Mouse (Mus musculus): ENCODE data around the gene Taok1. TPM values are rescaled to one million over a fixed set of nuclear protein-coding genes. Genes with fewer than 3 reads are reported as not detected.

Gene Taok1
- total and polyA plus RNA-seq, 2 experiments from 2014 or later = 30.8 to 87.4 TPM

DNA sequence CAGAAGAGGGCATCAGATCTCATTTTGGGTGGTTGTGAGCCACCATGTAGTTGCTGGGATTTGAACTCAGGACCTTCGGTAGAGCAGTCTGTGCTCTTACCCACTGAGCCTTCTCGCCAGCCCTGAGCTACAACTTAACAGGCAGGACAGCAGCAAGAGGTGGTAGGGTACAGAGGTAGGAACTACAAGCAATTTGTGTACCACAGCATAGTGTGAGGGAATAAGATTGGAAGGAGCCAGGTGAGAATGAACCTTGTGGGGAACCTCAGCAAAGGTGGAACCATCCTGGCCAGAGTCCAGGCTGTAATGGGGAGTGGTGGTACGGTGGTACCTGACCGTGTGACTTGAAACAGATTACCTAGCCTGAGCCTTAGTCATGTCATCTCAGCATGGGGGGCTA lies 105.6 kb downstream of the Taok1 start:
- ATAC-seq = no peak
- no peak overlapping the region for H3K4me2 ChIP-seq (ENCODE audit: low read depth)
- no peaks in the 10 kb centered on the region for H3K9me3 ChIP-seq (ENCODE audit: low read length)
- no peak overlapping the region for H3K9ac ChIP-seq
- H3K4me3 ChIP-seq (ENCODE audit: low read depth, low read length) = no peak overlapping the region
- H3K36me3 ChIP-seq (ENCODE audit: insufficient read depth) = peaks cover 65% of the 10 kb centered on the region
- TF ChIP-seq CTCF (IDR thresholded peaks at IDR 0.05; ENCODE audit: low read depth) = no peak
- DNase-seq = no peak
- H3K27ac ChIP-seq (ENCODE audit: low read depth, low read length) = no peak overlapping the region
- no peaks in the 10 kb centered on the region for H3K4me1 ChIP-seq (ENCODE audit: insufficient read depth)
- 90% methylated on average over 4 of the region's 4 CpGs for whole genome bisulfite sequencing
- no peaks in the 10 kb centered on the region for H3K27me3 ChIP-seq (ENCODE audit: insufficient read depth, low read length)

GRCm38 (mm10) chr11:77501392-77501791 lies 106.2 kb downstream of the Taok1 start:
- DNase-seq (peak; percentile 89), ATAC-seq (peak; percentile 72)
- Histone ChIP-seq H3K9ac (no peak overlapping the region), H3K4me3 (ENCODE audit: low read depth, low read length) (no peak overlapping the region), H3K27me3 (ENCODE audit: insufficient read depth, low read length) (no peaks in the 10 kb centered on the region), H3K27ac (ENCODE audit: low read depth, low read length) (0 out of 2 replicates have a peak overlapping the region, but pooled peaks have one; percentile 36), H3K4me2 (ENCODE audit: low read depth) (no peak overlapping the region), H3K9me3 (ENCODE audit: low read length) (no peaks in the 10 kb centered on the region), H3K4me1 (ENCODE audit: insufficient read depth) (no peaks in the 10 kb centered on the region), H3K36me3 (ENCODE audit: insufficient read depth) (peaks cover 59% of the 10 kb centered on the region)
- TF ChIP-seq CTCF (IDR thresholded peaks at IDR 0.05; ENCODE audit: low read depth) = peak; percentile 92
- WGBS = 20% methylated on average over 5 of the region's 5 CpGs

DNA sequence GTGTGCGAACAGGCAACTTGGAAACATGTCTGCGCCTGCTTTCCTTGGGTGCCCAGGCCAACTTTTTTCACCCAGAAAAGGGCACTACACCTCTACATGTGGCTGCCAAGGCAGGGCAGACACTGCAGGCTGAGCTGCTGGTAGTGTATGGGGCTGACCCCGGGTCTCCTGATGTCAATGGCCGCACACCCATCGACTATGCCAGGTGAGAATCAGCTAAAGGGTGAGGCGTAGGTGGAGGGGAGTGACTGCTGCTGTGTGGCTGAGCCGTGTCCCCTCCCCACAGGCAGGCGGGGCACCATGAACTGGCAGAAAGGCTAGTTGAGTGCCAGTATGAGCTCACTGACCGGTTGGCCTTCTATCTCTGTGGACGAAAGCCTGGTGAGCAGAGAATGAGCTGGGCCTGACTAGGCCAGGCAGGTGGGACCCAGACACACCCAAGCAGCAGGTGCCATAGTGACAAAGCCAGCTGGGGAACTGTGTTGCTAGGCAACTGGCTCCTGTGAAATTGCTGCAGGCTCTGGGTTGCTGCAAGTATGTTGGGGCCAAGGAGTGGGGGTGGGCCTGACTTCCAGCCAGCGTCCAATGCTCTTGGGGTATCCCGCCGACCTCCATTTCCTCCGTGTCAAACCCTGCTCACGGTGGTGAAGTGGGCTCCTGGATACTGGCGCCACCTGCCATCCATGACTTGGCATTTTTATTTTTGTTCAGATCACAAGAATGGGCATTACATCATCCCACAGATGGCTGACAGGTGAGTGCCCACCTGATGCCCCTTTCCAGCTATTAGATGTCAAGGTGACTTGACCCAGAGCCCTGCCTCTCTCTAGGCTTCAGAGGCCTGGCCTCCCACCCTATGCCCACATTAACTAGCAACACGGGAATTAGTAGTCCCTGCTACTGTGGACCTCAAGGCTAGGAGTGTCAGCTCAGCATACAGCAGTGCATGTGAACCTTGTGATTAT lies 107.0 kb downstream of the Taok1 start:
- Histone ChIP-seq H3K36me3 (ENCODE audit: insufficient read depth) (peaks cover 52% of the 10 kb centered on the region), H3K9ac (no peak overlapping the region), H3K27ac (ENCODE audit: low read depth, low read length) (0 out of 2 replicates have a peak overlapping the region, but pooled peaks have one; percentile 36), H3K9me3 (ENCODE audit: low read length) (no peaks in the 10 kb centered on the region), H3K4me3 (ENCODE audit: low read depth, low read length) (no peak overlapping the region), H3K4me2 (ENCODE audit: low read depth) (no peak overlapping the region), H3K27me3 (ENCODE audit: insufficient read depth, low read length) (no peaks in the 10 kb centered on the region), H3K4me1 (ENCODE audit: insufficient read depth) (no peaks in the 10 kb centered on the region)
- peak; percentile 32; the same call in 1 of the 2 replicates for ATAC-seq
- 77% methylated on average over 17 of the region's 17 CpGs for WGBS
- no peak for TF ChIP-seq CTCF (IDR thresholded peaks at IDR 0.05; ENCODE audit: low read depth)
- DNase-seq = peak; percentile 45

- Histone ChIP-seq H3K27ac (ENCODE audit: low read depth, low read length) (no peak overlapping the region), H3K27me3 (ENCODE audit: insufficient read depth, low read length) (no peaks in the 10 kb centered on the region), H3K36me3 (ENCODE audit: insufficient read depth) (peaks cover 39% of the 10 kb centered on the region), H3K9ac (no peak overlapping the region), H3K4me2 (ENCODE audit: low read depth) (no peak overlapping the region), H3K4me3 (ENCODE audit: low read depth, low read length) (no peak overlapping the region), H3K9me3 (ENCODE audit: low read length) (no peaks in the 10 kb centered on the region), H3K4me1 (ENCODE audit: insufficient read depth) (peaks cover 6% of the 10 kb centered on the region)
- DNase-seq (no peak), ATAC-seq (no peak)
- TF ChIP-seq CTCF (IDR thresholded peaks at IDR 0.05; ENCODE audit: low read depth) = no peak
- 79% methylated on average over 7 of the region's 7 CpGs for WGBS
Observed at GRCm38 (mm10) chr11:77499354-77499753, 108.3 kb downstream of the Taok1 start.

DNA sequence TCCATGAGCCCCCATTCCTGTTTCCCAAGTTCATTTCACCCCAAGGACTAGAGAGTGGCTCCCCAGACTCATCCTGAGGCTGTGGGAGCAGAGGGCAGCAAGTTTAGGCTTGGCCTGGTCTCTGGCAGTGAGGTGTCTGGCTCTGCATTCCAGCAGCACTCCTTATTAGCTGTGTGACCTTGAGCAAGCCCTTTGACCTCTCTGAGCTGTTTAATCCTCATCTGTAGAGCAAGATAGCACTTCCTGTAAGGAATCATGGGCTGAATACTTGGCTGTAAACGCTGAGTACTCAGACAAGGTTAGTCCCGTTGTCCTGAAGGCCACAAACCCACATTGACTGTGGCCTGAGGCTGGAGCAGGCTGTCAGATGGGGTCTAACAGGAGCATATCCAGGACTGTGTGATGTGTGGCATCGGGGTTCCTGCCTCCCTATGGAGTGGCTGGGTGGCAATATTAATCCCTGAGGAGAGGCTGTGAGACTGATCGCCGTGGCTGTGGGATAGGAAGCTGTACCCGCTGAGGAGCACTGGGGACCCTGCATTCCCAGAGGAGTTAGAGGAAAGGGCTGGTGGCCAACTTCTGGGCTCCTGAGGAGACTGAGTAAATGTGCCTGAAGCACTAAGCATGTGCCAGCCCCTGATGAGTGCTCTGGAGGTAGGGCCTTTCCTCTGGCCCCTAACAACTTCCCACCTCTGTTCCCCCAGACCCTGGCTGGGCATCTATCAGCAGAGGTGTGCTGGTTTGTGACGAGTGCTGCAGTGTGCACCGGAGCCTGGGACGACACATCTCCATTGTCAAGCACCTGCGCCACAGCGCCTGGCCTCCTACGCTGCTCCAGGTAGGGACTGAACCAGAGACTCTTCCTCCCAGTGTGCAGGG lies 109.1 kb downstream of the Taok1 start:
- WGBS = 80% methylated on average over 12 of the region's 12 CpGs
- ATAC-seq = no peak
- Histone ChIP-seq H3K27me3 (ENCODE audit: insufficient read depth, low read length) (no peaks in the 10 kb centered on the region), H3K4me3 (ENCODE audit: low read depth, low read length) (no peak overlapping the region), H3K4me1 (ENCODE audit: insufficient read depth) (peaks cover 7% of the 10 kb centered on the region), H3K27ac (ENCODE audit: low read depth, low read length) (no peak overlapping the region), H3K9ac (peak overlapping the region; percentile 18; the same call in 1 of the 2 replicates), H3K4me2 (ENCODE audit: low read depth) (no peak overlapping the region), H3K9me3 (ENCODE audit: low read length) (no peaks in the 10 kb centered on the region), H3K36me3 (ENCODE audit: insufficient read depth) (peaks cover 30% of the 10 kb centered on the region)
- no peak for DNase-seq
- no peak for TF ChIP-seq CTCF (IDR thresholded peaks at IDR 0.05; ENCODE audit: low read depth)

DNA sequence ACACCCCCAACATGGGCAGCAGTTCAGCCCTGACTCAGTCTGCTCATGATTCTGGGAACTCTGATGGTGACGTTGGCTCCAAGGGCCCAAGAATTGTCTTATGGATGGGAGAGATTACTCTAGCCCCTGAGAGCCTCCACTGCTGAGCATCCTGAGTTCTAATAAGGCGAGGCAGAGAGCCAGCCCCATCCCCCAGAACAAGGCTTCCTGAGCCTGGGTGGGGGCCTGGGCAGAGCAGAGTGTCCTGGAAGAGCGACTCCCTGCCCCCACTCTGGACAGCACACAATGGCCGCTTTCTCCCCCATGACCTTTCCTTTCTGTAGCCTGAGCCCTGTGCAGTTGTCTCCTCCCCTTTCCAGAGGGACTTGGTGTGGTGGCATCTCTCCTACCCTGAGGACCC lies 109.8 kb downstream of the Taok1 start:
- DNase-seq (no peak), ATAC-seq (no peak)
- H3K27me3 ChIP-seq (ENCODE audit: insufficient read depth, low read length) = no peaks in the 10 kb centered on the region
- H3K4me1 ChIP-seq (ENCODE audit: insufficient read depth) = peaks cover 7% of the 10 kb centered on the region
- H3K9ac ChIP-seq = no peak overlapping the region
- H3K27ac ChIP-seq (ENCODE audit: low read depth, low read length) = no peak overlapping the region
- WGBS = 52% methylated on average over 4 of the region's 4 CpGs
- no peak overlapping the region for H3K4me2 ChIP-seq (ENCODE audit: low read depth)
- no peak overlapping the region for H3K4me3 ChIP-seq (ENCODE audit: low read depth, low read length)
- peaks cover 24% of the 10 kb centered on the region for H3K36me3 ChIP-seq (ENCODE audit: insufficient read depth)
- H3K9me3 ChIP-seq (ENCODE audit: low read length) = no peaks in the 10 kb centered on the region
- TF ChIP-seq CTCF (IDR thresholded peaks at IDR 0.05; ENCODE audit: low read depth) = no peak

Data from forebrain, postnatal 0 days (tissue).